Mouse (Mus musculus): ENCODE data around the gene Rgs4. TPM values are rescaled to one million over a fixed set of nuclear protein-coding genes. Genes with fewer than 3 reads are reported as not detected.

The Rgs4 gene
- 0.04 TPM in 2 replicates for polyA plus RNA-seq (2012; rRNA removed)
- 0.06 TPM in 1 of 2 replicates, not detected in the other for polyA plus RNA-seq (2014; fragmentation: Nextera tagmentation; extraction: Ambion mirVana)

DNA sequence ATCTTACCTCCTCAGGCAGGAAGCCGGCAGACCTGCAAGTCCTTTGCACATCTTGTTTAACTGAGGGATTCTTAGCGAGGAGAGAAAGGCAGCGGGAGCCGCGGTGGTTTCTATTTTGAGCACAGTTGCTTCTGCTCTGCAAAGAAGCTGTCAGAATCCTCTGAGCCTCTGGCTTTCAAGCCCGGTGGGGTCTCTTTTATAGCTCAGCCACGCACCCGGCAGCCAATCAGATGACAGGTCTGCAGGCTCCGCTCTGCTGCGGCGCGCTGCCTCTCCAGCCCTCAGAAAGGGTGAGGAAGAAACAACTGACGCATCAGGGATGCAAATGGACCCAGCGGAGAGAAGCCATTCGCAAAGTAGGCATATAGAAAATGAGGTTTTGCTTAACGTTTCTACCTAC is at the start of gene Rgs4:
Gene Rgs4, minus strand, starts transcription at position 170 of the 400 bp plus-strand sequence.
- no peak within 1 kb of the TSS for H3K4me3 ChIP-seq (ENCODE audit: insufficient read depth in 1 of 2, low read depth in 2 of 2, low read length in 2 of 2)
- TF ChIP-seq EP300 (IDR thresholded peaks at IDR 0.05; ENCODE audit: low read depth): no peak
- no peak for TF ChIP-seq CTCF (IDR thresholded peaks at IDR 0.05; ENCODE audit: low read depth)
- WGBS (ENCODE audit: insufficient replicate concordance): 2% methylated on average over 16 of the region's 16 CpGs
- no peak within 1 kb of the TSS for H3K9ac ChIP-seq (replicated peaks)
- H3K27ac ChIP-seq: no peak within 1 kb of the TSS
- H3K4me1 ChIP-seq (replicated peaks; ENCODE audit: control insufficient read depth in 2 of 2, insufficient read depth in 2 of 2, low read length in 1 of 2): no peaks in the 10 kb centered on the region
- no peaks in the 10 kb centered on the region for H3K36me3 ChIP-seq (replicated peaks; ENCODE audit: control insufficient read depth, insufficient read depth, low read depth)
- H3K4me2 ChIP-seq (ENCODE audit: low read depth): no peak within 1 kb of the TSS
- no peaks in the 10 kb centered on the region for H3K9me3 ChIP-seq (ENCODE audit: control insufficient read depth, low read length)
- ATAC-seq (ENCODE audit: insufficient read depth) (no peak), DNase-seq (ENCODE audit: low read depth in 3 of 3, low spot score in 3 of 3) (no peak)
- no peaks in the 10 kb centered on the region; the same call in 1 of the 2 replicates for H3K27me3 ChIP-seq (ENCODE audit: control insufficient read depth, insufficient read depth, low read length)

DNA sequence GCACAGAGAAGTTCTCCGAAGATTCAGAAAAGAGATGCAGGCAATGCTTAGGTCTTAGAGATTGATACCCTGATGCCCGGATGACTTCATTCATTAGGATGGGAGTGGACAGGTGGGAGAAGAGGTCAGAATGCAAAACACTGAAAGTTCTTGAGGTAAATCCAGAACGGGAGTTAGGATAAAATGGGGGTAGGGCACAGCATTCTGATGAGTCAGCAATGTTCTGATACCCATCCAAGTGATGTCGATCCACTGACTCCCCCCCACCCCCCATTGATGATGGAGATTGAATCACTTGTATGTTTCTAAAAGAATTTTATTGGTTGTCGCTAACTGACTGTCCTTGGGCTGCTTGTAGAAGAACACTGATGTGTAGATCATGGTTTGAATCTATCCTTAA is 45.0 kb upstream of the Rgs4 start:
- no peak for DNase-seq (ENCODE audit: low read depth in 3 of 3, low spot score in 3 of 3)
- Histone ChIP-seq H3K9me3 (ENCODE audit: control insufficient read depth, low read length) (no peaks in the 10 kb centered on the region), H3K27me3 (ENCODE audit: control insufficient read depth, insufficient read depth, low read length) (no peaks in the 10 kb centered on the region), H3K27ac (no peak overlapping the region), H3K36me3 (replicated peaks; ENCODE audit: control insufficient read depth, insufficient read depth, low read depth) (no peaks in the 10 kb centered on the region), H3K4me1 (replicated peaks; ENCODE audit: control insufficient read depth in 2 of 2, insufficient read depth in 2 of 2, low read length in 1 of 2) (no peaks in the 10 kb centered on the region), H3K9ac (replicated peaks) (no peak overlapping the region), H3K4me2 (ENCODE audit: low read depth) (no peak overlapping the region), H3K4me3 (ENCODE audit: insufficient read depth in 1 of 2, low read depth in 2 of 2, low read length in 2 of 2) (no peak overlapping the region)
- no peak for TF ChIP-seq EP300 (IDR thresholded peaks at IDR 0.05; ENCODE audit: low read depth)
- no peak for TF ChIP-seq CTCF (IDR thresholded peaks at IDR 0.05; ENCODE audit: low read depth)
- 64% methylated on average over 5 of the region's 5 CpGs for WGBS (ENCODE audit: insufficient replicate concordance)
- ATAC-seq (ENCODE audit: insufficient read depth): no peak

DNA sequence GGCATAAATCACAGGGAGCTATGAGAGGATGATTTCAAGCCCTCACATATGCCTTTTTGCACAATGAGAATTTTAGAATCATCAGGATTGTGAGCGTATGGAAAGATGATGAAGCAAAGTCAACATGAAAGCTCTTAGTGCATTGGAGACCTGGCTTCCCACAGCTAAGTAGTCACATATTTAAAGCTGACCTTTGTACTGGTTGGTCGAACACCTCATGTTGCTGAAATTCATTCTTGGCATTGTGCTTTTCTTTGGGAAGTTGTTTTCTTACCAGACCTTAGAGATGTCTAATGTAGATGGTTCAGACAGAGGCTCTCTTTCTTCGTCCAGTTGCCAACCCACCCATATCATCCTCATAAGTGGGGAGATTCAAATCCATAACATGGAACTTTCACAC is 38.5 kb upstream of the Rgs4 start:
- H3K4me1 ChIP-seq (replicated peaks; ENCODE audit: control insufficient read depth in 2 of 2, insufficient read depth in 2 of 2, low read length in 1 of 2): no peaks in the 10 kb centered on the region
- H3K27me3 ChIP-seq (ENCODE audit: control insufficient read depth, insufficient read depth, low read length): no peaks in the 10 kb centered on the region
- no peak overlapping the region for H3K27ac ChIP-seq
- H3K9me3 ChIP-seq (ENCODE audit: control insufficient read depth, low read length): no peaks in the 10 kb centered on the region
- no peaks in the 10 kb centered on the region for H3K36me3 ChIP-seq (replicated peaks; ENCODE audit: control insufficient read depth, insufficient read depth, low read depth)
- DNase-seq (ENCODE audit: low read depth in 3 of 3, low spot score in 3 of 3) (no peak), ATAC-seq (ENCODE audit: insufficient read depth) (no peak)
- no peak overlapping the region for H3K4me3 ChIP-seq (ENCODE audit: insufficient read depth in 1 of 2, low read depth in 2 of 2, low read length in 2 of 2)
- TF ChIP-seq EP300 (IDR thresholded peaks at IDR 0.05; ENCODE audit: low read depth) (no peak), CTCF (IDR thresholded peaks at IDR 0.05; ENCODE audit: low read depth) (no peak)
- H3K9ac ChIP-seq (replicated peaks): no peak overlapping the region
- H3K4me2 ChIP-seq (ENCODE audit: low read depth): no peak overlapping the region
- WGBS (ENCODE audit: insufficient replicate concordance): 61% methylated on average over 3 of the region's 3 CpGs

DNA sequence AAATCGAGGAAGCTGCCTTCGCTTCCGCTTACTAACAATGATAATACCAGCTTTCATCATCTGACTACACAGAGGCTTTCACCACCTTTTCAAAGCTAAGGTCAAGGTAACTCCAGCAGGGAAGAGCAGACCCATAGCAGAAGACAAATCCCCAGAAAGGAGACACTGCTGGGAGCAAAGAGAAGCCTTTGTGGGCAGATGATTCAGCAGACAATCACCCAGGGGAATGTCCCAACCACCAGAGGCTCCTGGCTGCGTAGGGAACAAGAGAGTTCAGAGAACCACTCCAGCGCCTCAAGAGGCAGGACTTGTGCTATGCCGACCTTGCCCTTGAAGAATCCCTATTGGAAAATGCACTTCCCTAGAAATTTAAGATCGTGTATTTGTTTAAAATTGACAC is 29.1 kb upstream of the Rgs4 start:
- Histone ChIP-seq H3K4me2 (ENCODE audit: low read depth) (no peak overlapping the region), H3K9ac (replicated peaks) (no peak overlapping the region), H3K9me3 (ENCODE audit: control insufficient read depth, low read length) (no peaks in the 10 kb centered on the region), H3K27ac (no peak overlapping the region), H3K4me3 (ENCODE audit: insufficient read depth in 1 of 2, low read depth in 2 of 2, low read length in 2 of 2) (no peak overlapping the region), H3K27me3 (ENCODE audit: control insufficient read depth, insufficient read depth, low read length) (no peaks in the 10 kb centered on the region), H3K36me3 (replicated peaks; ENCODE audit: control insufficient read depth, insufficient read depth, low read depth) (no peaks in the 10 kb centered on the region), H3K4me1 (replicated peaks; ENCODE audit: control insufficient read depth in 2 of 2, insufficient read depth in 2 of 2, low read length in 1 of 2) (no peaks in the 10 kb centered on the region)
- TF ChIP-seq EP300 (IDR thresholded peaks at IDR 0.05; ENCODE audit: low read depth) (no peak), CTCF (IDR thresholded peaks at IDR 0.05; ENCODE audit: low read depth) (no peak)
- 53% methylated on average over 7 of the region's 7 CpGs for WGBS (ENCODE audit: insufficient replicate concordance)
- ATAC-seq (ENCODE audit: insufficient read depth): no peak
- DNase-seq (ENCODE audit: low read depth in 3 of 3, low spot score in 3 of 3): no peak

DNA sequence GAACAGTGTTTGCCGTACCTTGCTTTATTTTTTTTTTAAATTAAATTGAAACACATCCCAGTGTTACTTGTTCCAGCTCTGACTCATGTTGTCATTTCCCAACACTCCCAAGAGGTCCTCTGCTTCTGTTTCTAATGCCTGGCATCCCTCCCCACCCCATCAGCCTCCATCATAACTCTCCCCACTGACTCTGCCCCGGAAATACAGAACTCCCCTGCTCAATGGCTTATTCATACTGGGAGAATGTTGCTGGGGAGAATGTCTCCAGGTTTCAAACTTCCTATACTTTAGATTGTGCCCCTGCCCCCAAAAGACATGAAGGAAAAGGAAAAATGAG is 17.1 kb upstream of the Rgs4 start:
- H3K4me1 ChIP-seq (replicated peaks; ENCODE audit: control insufficient read depth in 2 of 2, insufficient read depth in 2 of 2, low read length in 1 of 2): no peaks in the 10 kb centered on the region
- no peaks in the 10 kb centered on the region for H3K36me3 ChIP-seq (replicated peaks; ENCODE audit: control insufficient read depth, insufficient read depth, low read depth)
- no peaks in the 10 kb centered on the region for H3K27me3 ChIP-seq (ENCODE audit: control insufficient read depth, insufficient read depth, low read length)
- no peak for DNase-seq (ENCODE audit: low read depth in 3 of 3, low spot score in 3 of 3)
- H3K9me3 ChIP-seq (ENCODE audit: control insufficient read depth, low read length): no peaks in the 10 kb centered on the region
- no peak for ATAC-seq (ENCODE audit: insufficient read depth)
- no peak overlapping the region for H3K9ac ChIP-seq (replicated peaks)
- WGBS (ENCODE audit: insufficient replicate concordance): 50% methylated on average over 2 of the region's 2 CpGs
- H3K27ac ChIP-seq: no peak overlapping the region
- TF ChIP-seq CTCF (IDR thresholded peaks at IDR 0.05; ENCODE audit: low read depth) (no peak), EP300 (IDR thresholded peaks at IDR 0.05; ENCODE audit: low read depth) (no peak)
- H3K4me3 ChIP-seq (ENCODE audit: insufficient read depth in 1 of 2, low read depth in 2 of 2, low read length in 2 of 2): no peak overlapping the region
- H3K4me2 ChIP-seq (ENCODE audit: low read depth): no peak overlapping the region
